Mouse (Mus musculus): ENCODE results near the gene Kbtbd13. TPM values are rescaled to one million over a fixed set of nuclear protein-coding genes. Genes with fewer than 3 reads are reported as not detected.
A peak's percentile ranks its signal among the peaks of the same experiment; 100 is the strongest.

Kbtbd13 gene
- polyA plus RNA-seq (2012; rRNA removed) = 0.20 and 0.57 TPM in 2 replicates

DNA sequence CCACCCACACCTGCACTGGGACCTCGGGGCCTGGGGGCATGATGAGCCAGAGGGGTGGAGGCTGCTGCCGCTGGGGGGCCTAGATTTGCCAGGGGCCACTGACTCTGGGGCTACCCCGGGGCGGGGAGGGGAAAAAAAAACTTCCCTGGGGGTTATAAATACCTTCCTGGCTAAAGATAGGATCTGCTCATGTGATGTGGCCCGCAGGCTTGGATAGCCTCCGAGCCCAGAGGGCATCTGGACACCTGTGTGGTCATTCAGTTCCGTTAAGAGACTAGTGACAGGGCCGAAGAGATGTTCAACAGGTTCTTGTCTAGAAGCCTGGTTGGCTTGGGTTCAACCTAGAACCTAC, at the start of gene Kbtbd13:
Gene Kbtbd13, minus strand, starts transcription at position 40 of the 352 bp plus-strand sequence.
- peaks cover 10% of the 10 kb centered on the region; the same call in 1 of the 2 replicates for H3K27me3 ChIP-seq (ENCODE audit: control insufficient read depth, insufficient read depth, low read length)
- H3K4me1 ChIP-seq (ENCODE audit: control insufficient read depth, insufficient read depth, insufficient read length, low read length) = peaks cover 6% of the 10 kb centered on the region
- H3K4me3 ChIP-seq (ENCODE audit: low read depth, low read length) = peak within 1 kb of the TSS; percentile 66
- no peaks in the 10 kb centered on the region for H3K36me3 ChIP-seq (ENCODE audit: control insufficient read depth, insufficient read depth, low read length)
- H3K27ac ChIP-seq (ENCODE audit: insufficient read depth, low read depth, low read length) = no peak within 1 kb of the TSS
- no peak for TF ChIP-seq POLR2A (IDR thresholded peaks at IDR 0.05; ENCODE audit: low read depth, low read length)
- no peak for TF ChIP-seq CTCF (IDR thresholded peaks at IDR 0.05; ENCODE audit: extremely low read depth, insufficient read length, insufficient replicate concordance, low read depth, low read length)
- 30% methylated on average over 8 of the region's 8 CpGs for WGBS

DNA sequence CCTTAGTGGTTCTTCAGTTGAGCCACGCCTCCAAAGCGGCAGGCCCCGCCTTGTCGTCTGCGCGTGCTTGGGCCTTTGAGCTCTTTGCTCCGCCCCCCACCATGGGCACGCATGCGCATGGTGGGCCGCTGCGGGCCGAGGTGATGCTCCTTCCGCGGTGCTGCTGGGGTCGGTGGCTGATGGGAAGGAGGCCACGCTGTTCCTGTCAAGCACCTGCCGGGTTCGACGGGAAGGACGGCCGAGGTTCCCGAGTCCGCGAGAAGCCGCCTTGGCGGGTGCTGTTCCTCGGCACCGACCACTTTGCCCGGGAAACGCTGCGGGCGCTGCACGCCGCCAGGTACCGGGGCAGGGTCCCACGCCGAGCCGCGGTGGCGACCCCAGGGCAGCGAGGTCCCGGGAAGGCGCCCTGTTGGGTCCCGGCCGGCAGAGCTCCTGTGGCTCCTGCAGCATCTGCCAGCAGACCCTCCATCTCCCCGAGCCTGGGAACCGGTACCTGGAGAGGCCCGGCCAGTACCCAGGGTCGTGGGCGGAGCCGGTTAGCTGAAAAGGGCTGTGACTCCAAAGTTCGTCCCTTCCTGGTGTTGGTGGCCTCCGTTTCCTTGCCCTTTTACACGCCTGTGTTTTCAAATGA, 44.3 kb upstream of the Kbtbd13 start, which contains the start of gene Mtfmt:
Gene Mtfmt, plus strand, starts transcription at position 112 of the 631 bp plus-strand sequence.
- no peaks in the 10 kb centered on the region for H3K27me3 ChIP-seq (ENCODE audit: control insufficient read depth, insufficient read depth, low read length)
- H3K27ac ChIP-seq (ENCODE audit: insufficient read depth, low read depth, low read length) = no peak within 1 kb of the TSS
- peak within 1 kb of the TSS; percentile 95 for H3K4me3 ChIP-seq (ENCODE audit: low read depth, low read length)
- H3K4me1 ChIP-seq (ENCODE audit: control insufficient read depth, insufficient read depth, insufficient read length, low read length) = peaks cover 2% of the 10 kb centered on the region
- WGBS = under 1% methylated on average over 54 of the region's 54 CpGs
- TF ChIP-seq CTCF (IDR thresholded peaks at IDR 0.05; ENCODE audit: extremely low read depth, insufficient read length, insufficient replicate concordance, low read depth, low read length) (no peak), POLR2A (IDR thresholded peaks at IDR 0.05; ENCODE audit: low read depth, low read length) (peak; percentile 52; the same call in 1 of the 2 replicates)
- peaks cover 7% of the 10 kb centered on the region for H3K36me3 ChIP-seq (ENCODE audit: control insufficient read depth, insufficient read depth, low read length)

DNA sequence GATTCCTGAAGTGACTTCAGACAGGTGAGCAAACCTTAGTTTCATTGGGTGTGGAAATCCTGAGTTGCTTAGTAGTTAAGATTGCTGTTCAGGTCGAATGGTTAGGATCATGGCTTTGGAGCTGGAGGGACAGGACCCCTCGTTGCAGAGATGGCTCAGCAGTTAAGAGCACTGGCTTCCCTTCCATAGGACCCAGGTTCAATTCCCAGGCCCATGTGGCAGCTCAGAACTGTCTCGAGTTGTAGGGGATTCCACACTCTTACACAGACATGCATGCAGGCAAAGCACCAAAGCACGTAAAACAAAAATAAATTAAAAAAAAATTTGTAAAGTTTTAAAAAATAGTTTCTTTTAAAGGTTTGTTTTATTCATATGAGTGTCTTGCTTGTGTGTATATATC, 43.8 kb upstream of the Kbtbd13 start:
- TF ChIP-seq CTCF (IDR thresholded peaks at IDR 0.05; ENCODE audit: extremely low read depth, insufficient read length, insufficient replicate concordance, low read depth, low read length) = no peak
- no peak for TF ChIP-seq POLR2A (IDR thresholded peaks at IDR 0.05; ENCODE audit: low read depth, low read length)
- Histone ChIP-seq H3K36me3 (ENCODE audit: control insufficient read depth, insufficient read depth, low read length) (peaks cover 2% of the 10 kb centered on the region; the same call in 1 of the 2 replicates), H3K27me3 (ENCODE audit: control insufficient read depth, insufficient read depth, low read length) (no peaks in the 10 kb centered on the region), H3K4me3 (ENCODE audit: low read depth, low read length) (no peak overlapping the region), H3K4me1 (ENCODE audit: control insufficient read depth, insufficient read depth, insufficient read length, low read length) (peaks cover 2% of the 10 kb centered on the region), H3K27ac (ENCODE audit: insufficient read depth, low read depth, low read length) (no peak overlapping the region)
- WGBS = 64% methylated on average over 4 of the region's 4 CpGs

- H3K36me3 ChIP-seq (ENCODE audit: control insufficient read depth, insufficient read depth, low read length) = no peaks in the 10 kb centered on the region; the same call in 1 of the 2 replicates
- peaks cover 2% of the 10 kb centered on the region for H3K4me1 ChIP-seq (ENCODE audit: control insufficient read depth, insufficient read depth, insufficient read length, low read length)
- no peak overlapping the region for H3K4me3 ChIP-seq (ENCODE audit: low read depth, low read length)
- no peak overlapping the region for H3K27ac ChIP-seq (ENCODE audit: insufficient read depth, low read depth, low read length)
- TF ChIP-seq POLR2A (IDR thresholded peaks at IDR 0.05; ENCODE audit: low read depth, low read length) (no peak), CTCF (IDR thresholded peaks at IDR 0.05; ENCODE audit: extremely low read depth, insufficient read length, insufficient replicate concordance, low read depth, low read length) (peak; percentile 68; the same call in 1 of the 2 replicates)
- H3K27me3 ChIP-seq (ENCODE audit: control insufficient read depth, insufficient read depth, low read length) = no peaks in the 10 kb centered on the region
- 73% methylated on average over 5 of the region's 5 CpGs for WGBS
These were observed 42.7 kb upstream of the Kbtbd13 start for GRCm38 (mm10) chr9:65434140-65434539.

DNA sequence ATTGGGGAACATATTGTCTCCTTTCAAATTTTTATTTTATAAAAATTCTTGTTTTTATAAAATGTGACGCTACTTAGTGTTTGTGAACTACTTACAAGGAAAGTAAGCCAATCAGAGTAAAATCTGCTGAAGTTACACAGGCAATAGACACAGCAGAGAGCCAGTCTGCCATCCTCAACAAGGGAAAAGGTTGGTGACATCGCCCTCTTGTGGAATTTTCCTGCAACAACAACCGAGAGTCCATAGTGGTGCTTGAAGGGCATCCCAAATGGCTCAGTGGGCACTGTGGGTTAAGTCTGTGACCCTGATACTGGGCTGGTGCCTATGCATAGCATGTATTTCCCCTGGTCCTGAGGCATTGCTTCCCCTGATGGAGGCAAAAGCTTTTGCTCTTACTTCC, 40.8 kb upstream of the Kbtbd13 start:
- H3K4me1 ChIP-seq (ENCODE audit: control insufficient read depth, insufficient read depth, insufficient read length, low read length) = peaks cover 6% of the 10 kb centered on the region
- H3K27me3 ChIP-seq (ENCODE audit: control insufficient read depth, insufficient read depth, low read length) = no peaks in the 10 kb centered on the region
- TF ChIP-seq CTCF (IDR thresholded peaks at IDR 0.05; ENCODE audit: extremely low read depth, insufficient read length, insufficient replicate concordance, low read depth, low read length) (peak; percentile 72; the same call in 1 of the 2 replicates), POLR2A (IDR thresholded peaks at IDR 0.05; ENCODE audit: low read depth, low read length) (no peak)
- 1% methylated on average over 3 of the region's 3 CpGs for WGBS
- H3K4me3 ChIP-seq (ENCODE audit: low read depth, low read length) = no peak overlapping the region
- H3K27ac ChIP-seq (ENCODE audit: insufficient read depth, low read depth, low read length) = no peak overlapping the region
- H3K36me3 ChIP-seq (ENCODE audit: control insufficient read depth, insufficient read depth, low read length) = no peaks in the 10 kb centered on the region

- H3K36me3 ChIP-seq (ENCODE audit: control insufficient read depth, insufficient read depth, low read length) = no peaks in the 10 kb centered on the region
- TF ChIP-seq CTCF (IDR thresholded peaks at IDR 0.05; ENCODE audit: extremely low read depth, insufficient read length, insufficient replicate concordance, low read depth, low read length) (no peak), POLR2A (IDR thresholded peaks at IDR 0.05; ENCODE audit: low read depth, low read length) (no peak)
- WGBS = 93% methylated on average over 5 of the region's 5 CpGs
- H3K4me3 ChIP-seq (ENCODE audit: low read depth, low read length) = no peak overlapping the region
- no peaks in the 10 kb centered on the region for H3K27me3 ChIP-seq (ENCODE audit: control insufficient read depth, insufficient read depth, low read length)
- peaks cover 13% of the 10 kb centered on the region for H3K4me1 ChIP-seq (ENCODE audit: control insufficient read depth, insufficient read depth, insufficient read length, low read length)
- no peak overlapping the region for H3K27ac ChIP-seq (ENCODE audit: insufficient read depth, low read depth, low read length)
These were observed 39.5 kb upstream of the Kbtbd13 start for GRCm38 (mm10) chr9:65430921-65431320.

DNA sequence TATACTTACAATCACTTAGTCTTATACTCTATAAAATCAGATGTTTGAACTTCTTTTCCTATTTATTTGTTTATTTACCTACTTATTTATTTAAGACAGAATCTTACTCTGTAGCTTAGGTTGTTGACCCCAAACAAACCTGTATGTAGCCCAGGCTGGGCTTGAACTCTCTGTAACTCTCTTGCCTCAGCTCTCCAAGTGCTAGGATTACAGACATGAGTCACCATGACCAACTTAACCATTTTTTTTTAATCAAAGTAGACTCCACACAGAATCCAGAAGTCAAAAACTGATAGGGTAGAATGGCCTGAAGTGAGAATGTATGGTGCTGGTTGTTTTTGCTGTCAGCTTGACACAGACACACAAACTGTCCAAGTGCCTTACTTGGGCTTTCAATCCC, 38.9 kb upstream of the Kbtbd13 start:
- Histone ChIP-seq H3K27ac (ENCODE audit: insufficient read depth, low read depth, low read length) (no peak overlapping the region), H3K4me1 (ENCODE audit: control insufficient read depth, insufficient read depth, insufficient read length, low read length) (peaks cover 13% of the 10 kb centered on the region), H3K36me3 (ENCODE audit: control insufficient read depth, insufficient read depth, low read length) (no peaks in the 10 kb centered on the region), H3K27me3 (ENCODE audit: control insufficient read depth, insufficient read depth, low read length) (no peaks in the 10 kb centered on the region), H3K4me3 (ENCODE audit: low read depth, low read length) (no peak overlapping the region)
- TF ChIP-seq CTCF (IDR thresholded peaks at IDR 0.05; ENCODE audit: extremely low read depth, insufficient read length, insufficient replicate concordance, low read depth, low read length) (no peak), POLR2A (IDR thresholded peaks at IDR 0.05; ENCODE audit: low read depth, low read length) (no peak)

Data from small intestine, adult 2 months (tissue).